Mouse (Mus musculus): ENCODE measurements around the gene Fam53b. TPM values are rescaled to one million over a fixed set of nuclear protein-coding genes. Genes with fewer than 3 reads are reported as not detected.

Fam53b gene
- polyA plus RNA-seq, 1 experiment from 2014 or later: 11.9 TPM

GRCm38 (mm10) chr7:132713483-132714126 lies 100.1 kb downstream of the Fam53b start:
- Histone ChIP-seq H3K27ac (ENCODE audit: low read depth, low read length) (peak overlapping the region; percentile 97), H3K9ac (ENCODE audit: low read depth, low read length) (peak overlapping the region; percentile 56; the same call in 1 of the 2 replicates), H3K27me3 (ENCODE audit: control insufficient read depth, insufficient read depth, low read length) (no peaks in the 10 kb centered on the region), H3K36me3 (ENCODE audit: control insufficient read depth, insufficient read depth, low read length) (no peaks in the 10 kb centered on the region; the same call in 1 of the 2 replicates), H3K4me3 (ENCODE audit: low read depth, low read length) (no peak overlapping the region), H3K9me3 (replicated peaks; ENCODE audit: control insufficient read depth, low read length) (no peaks in the 10 kb centered on the region), H3K4me1 (ENCODE audit: control insufficient read depth, insufficient read depth, low read length) (peaks cover 42% of the 10 kb centered on the region), H3K4me2 (no peak overlapping the region)
- WGBS (ENCODE audit: insufficient replicate concordance): 37% methylated on average over 8 of the region's 8 CpGs
- ATAC-seq (replicated peaks; ENCODE audit: insufficient number of reproducible peaks, low FRiP score, low TSS enrichment): no peak

DNA sequence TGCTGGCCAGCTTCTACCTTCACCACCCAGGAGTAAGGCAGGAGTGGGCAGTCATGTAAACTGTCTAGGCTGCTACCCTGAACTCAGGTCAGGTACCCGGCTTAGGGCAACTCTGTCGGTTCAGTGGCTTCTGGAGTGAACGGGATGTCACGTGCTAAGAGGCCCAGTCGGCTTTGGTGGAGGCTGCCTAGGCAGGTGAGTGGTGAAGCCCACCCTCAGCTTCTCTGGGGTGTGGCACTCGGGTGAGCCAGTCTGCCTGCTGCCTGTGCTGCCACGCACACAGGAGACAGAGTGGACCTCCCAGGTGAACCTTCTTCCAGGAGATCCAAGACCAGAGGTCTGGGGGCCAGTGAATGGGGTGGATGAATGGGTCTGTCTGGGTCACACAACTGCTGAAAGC lies 100.7 kb downstream of the Fam53b start:
- no peaks in the 10 kb centered on the region; the same call in 1 of the 2 replicates for H3K36me3 ChIP-seq (ENCODE audit: control insufficient read depth, insufficient read depth, low read length)
- peak overlapping the region; percentile 18; the same call in 1 of the 2 replicates for H3K9ac ChIP-seq (ENCODE audit: low read depth, low read length)
- no peaks in the 10 kb centered on the region for H3K27me3 ChIP-seq (ENCODE audit: control insufficient read depth, insufficient read depth, low read length)
- no peak overlapping the region for H3K4me2 ChIP-seq
- no peak overlapping the region for H3K4me3 ChIP-seq (ENCODE audit: low read depth, low read length)
- H3K4me1 ChIP-seq (ENCODE audit: control insufficient read depth, insufficient read depth, low read length): peaks cover 42% of the 10 kb centered on the region
- no peaks in the 10 kb centered on the region for H3K9me3 ChIP-seq (replicated peaks; ENCODE audit: control insufficient read depth, low read length)
- ATAC-seq (replicated peaks; ENCODE audit: insufficient number of reproducible peaks, low FRiP score, low TSS enrichment): no peak
- 74% methylated on average over 7 of the region's 7 CpGs for WGBS (ENCODE audit: insufficient replicate concordance)
- H3K27ac ChIP-seq (ENCODE audit: low read depth, low read length): peak overlapping the region; percentile 97

DNA sequence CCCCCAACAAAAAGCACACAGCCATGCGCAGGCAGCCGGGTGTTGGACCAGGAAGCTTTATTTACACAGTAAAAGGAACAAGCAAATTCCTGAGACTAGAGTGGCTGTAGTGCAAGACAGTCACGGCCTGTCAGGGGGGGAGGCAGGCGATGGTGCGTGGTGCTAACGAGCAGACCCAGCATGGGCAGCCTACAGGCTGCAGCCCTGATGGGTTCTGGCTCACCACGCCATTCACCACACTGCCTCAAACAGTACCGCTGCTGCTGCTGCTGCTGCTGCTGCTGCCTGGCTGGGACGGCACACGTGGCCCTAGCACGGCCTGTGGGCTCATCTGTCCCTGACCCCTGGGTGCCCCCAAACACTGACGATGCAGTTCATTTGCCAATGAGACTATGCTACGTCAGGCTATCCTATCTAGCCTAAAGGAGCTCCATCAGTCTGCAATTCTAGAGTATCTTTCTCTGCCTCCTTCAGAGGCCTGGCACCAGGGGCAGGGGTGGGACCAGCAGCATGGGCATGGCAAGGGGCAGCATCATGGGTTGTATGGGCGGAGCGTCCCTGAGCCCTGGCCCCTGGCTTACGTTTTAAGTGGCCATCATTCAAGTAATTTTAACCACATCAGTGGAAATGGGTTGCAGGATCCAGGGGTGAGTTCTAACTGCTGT lies 101.5 kb downstream of the Fam53b start:
- peak overlapping the region; percentile 62; the same call in 1 of the 2 replicates for H3K9ac ChIP-seq (ENCODE audit: low read depth, low read length)
- H3K36me3 ChIP-seq (ENCODE audit: control insufficient read depth, insufficient read depth, low read length): no peaks in the 10 kb centered on the region; the same call in 1 of the 2 replicates
- no peak overlapping the region for H3K4me2 ChIP-seq
- H3K27ac ChIP-seq (ENCODE audit: low read depth, low read length): 0 out of 2 replicates have a peak overlapping the region, but pooled peaks have one; percentile 2
- H3K9me3 ChIP-seq (replicated peaks; ENCODE audit: control insufficient read depth, low read length): no peaks in the 10 kb centered on the region
- H3K27me3 ChIP-seq (ENCODE audit: control insufficient read depth, insufficient read depth, low read length): no peaks in the 10 kb centered on the region
- WGBS (ENCODE audit: insufficient replicate concordance): 38% methylated on average over 16 of the region's 16 CpGs
- peaks cover 42% of the 10 kb centered on the region for H3K4me1 ChIP-seq (ENCODE audit: control insufficient read depth, insufficient read depth, low read length)
- ATAC-seq (replicated peaks; ENCODE audit: insufficient number of reproducible peaks, low FRiP score, low TSS enrichment): no peak; the same call in 1 of the 2 replicates
- H3K4me3 ChIP-seq (ENCODE audit: low read depth, low read length): no peak overlapping the region

DNA sequence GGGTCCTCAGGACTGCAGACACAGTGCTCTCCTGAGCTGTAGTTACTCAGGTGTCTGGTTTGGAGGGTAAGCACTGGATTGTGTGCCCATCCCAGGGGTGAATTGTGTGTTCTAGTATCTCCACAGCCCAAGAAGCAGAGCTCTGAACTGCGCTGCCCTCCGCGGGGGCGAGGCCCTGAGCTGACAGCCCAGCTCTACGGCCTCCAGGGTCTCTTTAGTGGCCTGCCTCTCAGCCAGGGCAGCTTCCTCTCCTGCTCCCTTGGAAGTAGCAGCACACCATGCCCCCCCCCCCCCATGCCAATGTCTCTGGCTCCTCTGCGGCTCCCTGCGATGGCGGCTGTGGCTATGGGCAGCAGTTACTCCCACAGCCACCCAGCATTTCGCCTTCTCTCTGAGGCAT lies 102.1 kb downstream of the Fam53b start:
- peak overlapping the region; percentile 2; the same call in 1 of the 2 replicates for H3K27ac ChIP-seq (ENCODE audit: low read depth, low read length)
- H3K9ac ChIP-seq (ENCODE audit: low read depth, low read length): peak overlapping the region; percentile 52; the same call in 1 of the 2 replicates
- WGBS (ENCODE audit: insufficient replicate concordance): 66% methylated on average over 9 of the region's 9 CpGs
- H3K4me3 ChIP-seq (ENCODE audit: low read depth, low read length): no peak overlapping the region
- no peaks in the 10 kb centered on the region; the same call in 1 of the 2 replicates for H3K36me3 ChIP-seq (ENCODE audit: control insufficient read depth, insufficient read depth, low read length)
- no peak overlapping the region for H3K4me2 ChIP-seq
- no peaks in the 10 kb centered on the region for H3K9me3 ChIP-seq (replicated peaks; ENCODE audit: control insufficient read depth, low read length)
- ATAC-seq (replicated peaks; ENCODE audit: insufficient number of reproducible peaks, low FRiP score, low TSS enrichment): no peak
- H3K27me3 ChIP-seq (ENCODE audit: control insufficient read depth, insufficient read depth, low read length): no peaks in the 10 kb centered on the region
- peaks cover 42% of the 10 kb centered on the region for H3K4me1 ChIP-seq (ENCODE audit: control insufficient read depth, insufficient read depth, low read length)

GRCm38 (mm10) chr7:132705130-132705529 lies 108.6 kb downstream of the Fam53b start:
- Histone ChIP-seq H3K4me1 (ENCODE audit: control insufficient read depth, insufficient read depth, low read length) (no peaks in the 10 kb centered on the region; the same call in 1 of the 2 replicates), H3K27me3 (ENCODE audit: control insufficient read depth, insufficient read depth, low read length) (no peaks in the 10 kb centered on the region), H3K4me3 (ENCODE audit: low read depth, low read length) (no peak overlapping the region), H3K36me3 (ENCODE audit: control insufficient read depth, insufficient read depth, low read length) (no peaks in the 10 kb centered on the region), H3K27ac (ENCODE audit: low read depth, low read length) (no peak overlapping the region), H3K9me3 (replicated peaks; ENCODE audit: control insufficient read depth, low read length) (no peaks in the 10 kb centered on the region), H3K9ac (ENCODE audit: low read depth, low read length) (no peak overlapping the region), H3K4me2 (no peak overlapping the region)
- WGBS (ENCODE audit: insufficient replicate concordance): 80% methylated on average over 7 of the region's 7 CpGs
- no peak; the same call in 1 of the 2 replicates for ATAC-seq (replicated peaks; ENCODE audit: insufficient number of reproducible peaks, low FRiP score, low TSS enrichment)

DNA sequence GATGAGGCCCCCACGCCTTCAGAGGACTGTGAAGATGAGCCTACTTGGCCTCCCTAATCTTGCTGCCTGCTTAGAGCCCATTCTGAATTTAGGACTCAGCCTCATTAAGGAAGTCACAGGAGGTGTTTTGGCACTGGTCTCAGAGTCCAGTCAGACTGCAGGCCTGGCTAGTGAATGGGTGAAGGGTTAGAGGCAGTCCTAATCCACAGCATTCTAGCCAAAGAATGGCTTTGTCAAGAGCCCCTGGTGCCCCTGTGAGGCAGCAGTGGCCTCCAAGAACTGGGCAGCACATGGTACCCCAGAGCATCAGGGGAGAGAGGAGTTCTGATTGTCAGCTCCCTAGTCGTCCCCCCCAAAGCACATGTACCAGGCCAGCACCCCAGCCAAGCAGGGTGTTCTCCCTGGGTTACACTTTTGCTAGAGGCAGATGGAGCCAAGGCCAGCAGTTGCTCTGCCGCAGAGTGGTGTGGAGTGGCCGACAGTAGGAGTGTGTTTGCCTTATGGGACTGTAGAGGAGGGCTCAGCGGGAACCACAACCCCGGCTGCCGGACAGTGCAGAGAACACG lies 109.3 kb downstream of the Fam53b start:
- 81% methylated on average over 8 of the region's 8 CpGs for WGBS (ENCODE audit: insufficient replicate concordance)
- H3K27me3 ChIP-seq (ENCODE audit: control insufficient read depth, insufficient read depth, low read length): no peaks in the 10 kb centered on the region
- H3K36me3 ChIP-seq (ENCODE audit: control insufficient read depth, insufficient read depth, low read length): no peaks in the 10 kb centered on the region
- no peak overlapping the region for H3K4me3 ChIP-seq (ENCODE audit: low read depth, low read length)
- no peak overlapping the region for H3K4me2 ChIP-seq
- no peak for ATAC-seq (replicated peaks; ENCODE audit: insufficient number of reproducible peaks, low FRiP score, low TSS enrichment)
- no peak overlapping the region for H3K27ac ChIP-seq (ENCODE audit: low read depth, low read length)
- no peaks in the 10 kb centered on the region for H3K9me3 ChIP-seq (replicated peaks; ENCODE audit: control insufficient read depth, low read length)
- no peak overlapping the region for H3K9ac ChIP-seq (ENCODE audit: low read depth, low read length)
- peaks cover 6% of the 10 kb centered on the region; the same call in 1 of the 2 replicates for H3K4me1 ChIP-seq (ENCODE audit: control insufficient read depth, insufficient read depth, low read length)

DNA sequence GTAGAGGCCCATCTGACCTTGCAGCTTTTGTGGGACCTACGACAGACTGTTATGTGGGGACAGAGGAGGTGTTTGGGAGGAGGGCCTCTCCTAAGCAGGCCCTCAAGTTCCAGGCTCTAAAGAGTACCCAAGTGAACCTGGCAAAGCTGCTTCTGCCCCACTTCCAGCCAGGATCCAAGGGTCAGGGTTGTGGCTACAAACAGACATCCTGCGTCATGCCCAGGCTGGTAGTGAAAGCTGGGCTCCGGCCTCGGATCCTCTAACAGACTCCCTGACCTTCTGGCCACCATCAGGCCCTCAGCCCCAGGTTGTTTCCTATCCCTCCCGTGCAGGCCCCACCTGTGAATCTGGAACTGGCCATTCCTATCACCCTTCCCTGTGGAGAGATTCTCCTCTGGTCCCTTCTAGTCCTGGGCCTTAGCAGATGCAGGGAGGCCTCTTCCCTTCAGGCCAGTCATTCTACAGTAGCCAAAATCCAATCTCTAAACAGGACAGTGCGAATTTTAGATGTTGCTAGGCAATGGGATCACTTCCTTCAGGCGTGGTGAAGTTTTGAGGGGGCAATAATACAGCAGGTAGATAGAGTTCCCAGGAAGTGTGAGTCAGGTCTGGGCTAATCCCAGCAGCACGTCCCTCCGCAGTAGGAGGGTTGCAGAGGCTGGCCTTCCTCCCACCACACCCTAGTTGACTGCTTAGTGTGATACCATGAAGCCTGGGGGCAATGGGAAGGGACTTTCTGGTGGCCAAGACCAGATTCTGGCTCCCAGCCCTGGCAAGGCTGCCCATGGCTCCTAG lies 110.0 kb downstream of the Fam53b start:
- Histone ChIP-seq H3K4me2 (no peak overlapping the region), H3K27ac (ENCODE audit: low read depth, low read length) (no peak overlapping the region), H3K9ac (ENCODE audit: low read depth, low read length) (no peak overlapping the region), H3K9me3 (replicated peaks; ENCODE audit: control insufficient read depth, low read length) (no peaks in the 10 kb centered on the region), H3K27me3 (ENCODE audit: control insufficient read depth, insufficient read depth, low read length) (no peaks in the 10 kb centered on the region), H3K4me1 (ENCODE audit: control insufficient read depth, insufficient read depth, low read length) (peaks cover 7% of the 10 kb centered on the region; the same call in 1 of the 2 replicates), H3K36me3 (ENCODE audit: control insufficient read depth, insufficient read depth, low read length) (no peaks in the 10 kb centered on the region), H3K4me3 (ENCODE audit: low read depth, low read length) (no peak overlapping the region)
- WGBS (ENCODE audit: insufficient replicate concordance): 78% methylated on average over 9 of the region's 9 CpGs
- ATAC-seq (replicated peaks; ENCODE audit: insufficient number of reproducible peaks, low FRiP score, low TSS enrichment): no peak

GRCm38 (mm10) chr7:132702492-132703070 lies 111.1 kb downstream of the Fam53b start:
- Histone ChIP-seq H3K4me1 (ENCODE audit: control insufficient read depth, insufficient read depth, low read length) (peaks cover 7% of the 10 kb centered on the region; the same call in 1 of the 2 replicates), H3K4me3 (ENCODE audit: low read depth, low read length) (no peak overlapping the region), H3K27me3 (ENCODE audit: control insufficient read depth, insufficient read depth, low read length) (no peaks in the 10 kb centered on the region), H3K4me2 (no peak overlapping the region), H3K36me3 (ENCODE audit: control insufficient read depth, insufficient read depth, low read length) (no peaks in the 10 kb centered on the region), H3K9ac (ENCODE audit: low read depth, low read length) (no peak overlapping the region), H3K9me3 (replicated peaks; ENCODE audit: control insufficient read depth, low read length) (no peaks in the 10 kb centered on the region), H3K27ac (ENCODE audit: low read depth, low read length) (no peak overlapping the region)
- 77% methylated on average over 5 of the region's 5 CpGs for WGBS (ENCODE audit: insufficient replicate concordance)
- ATAC-seq (replicated peaks; ENCODE audit: insufficient number of reproducible peaks, low FRiP score, low TSS enrichment): no peak
